Mouse (Mus musculus): ENCODE data around the gene Cacnb1. TPM values are rescaled to one million over a fixed set of nuclear protein-coding genes. Genes with fewer than 3 reads are reported as not detected.
A peak's percentile ranks its signal among the peaks of the same experiment; 100 is the strongest.

The Cacnb1 gene
- 15.2 and 15.8 TPM in 2 replicates for polyA plus RNA-seq (2014; fragmentation: Nextera tagmentation; extraction: Ambion mirVana)

DNA sequence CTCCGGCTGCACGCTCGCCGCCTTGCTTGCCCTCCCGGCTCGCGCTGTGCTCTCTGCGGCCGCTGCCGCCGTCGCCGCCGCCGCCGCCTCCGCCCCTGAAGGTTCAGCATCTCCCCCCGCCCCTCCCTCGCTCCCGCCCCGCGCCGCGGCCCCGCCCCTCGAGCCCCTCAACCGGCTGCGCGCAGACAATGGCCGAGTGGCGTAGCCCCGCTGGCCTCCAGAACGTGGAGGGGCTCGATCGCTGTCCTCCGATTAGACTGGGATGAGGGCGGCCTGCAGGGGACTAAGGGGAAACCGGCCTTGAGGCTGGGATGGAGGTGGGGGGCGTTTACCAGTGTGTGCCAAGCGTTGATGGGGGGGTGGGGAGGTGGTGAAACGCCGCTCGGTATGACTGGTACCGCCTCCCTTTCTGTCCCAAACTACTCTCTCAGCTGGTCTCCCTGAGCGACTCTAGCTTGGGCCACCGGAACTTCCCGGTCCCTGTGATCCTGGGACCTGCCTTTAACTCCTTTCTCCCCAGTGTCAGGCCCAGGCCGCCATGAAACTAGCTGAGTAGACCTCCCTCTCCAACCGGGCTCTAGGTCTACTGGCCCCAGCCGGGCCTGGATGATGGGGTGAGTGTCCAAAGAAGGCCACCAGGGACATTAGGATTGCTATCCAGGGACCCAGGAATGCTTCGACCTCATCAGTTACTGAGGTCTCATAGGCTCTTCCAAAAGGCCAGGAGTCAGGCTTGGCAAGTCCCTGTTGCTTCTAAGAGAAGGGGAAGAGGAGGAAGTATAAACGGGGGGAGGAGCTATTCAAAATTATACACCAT is at the start of gene Cacnb1:
Cacnb1 (minus strand) TSS at position 480 of the 817 bp plus-strand sequence.
- H3K4me1 ChIP-seq (ENCODE audit: control insufficient read depth, insufficient read depth, low read length), result peaks cover 28% of the 10 kb centered on the region
- ATAC-seq (ENCODE audit: insufficient read depth, low FRiP score, low TSS enrichment), result peak; percentile 74
- under 1% methylated on average over 50 of the region's 52 CpGs for WGBS

GRCm38 (mm10) chr11:98067255-98067654 is 44.4 kb upstream of the Cacnb1 start:
- Histone ChIP-seq H3K4me2 (ENCODE audit: low read depth) (no peak overlapping the region), H3K27ac (ENCODE audit: low read depth, low read length) (no peak overlapping the region), H3K9me3 (ENCODE audit: control insufficient read depth, low read length) (no peaks in the 10 kb centered on the region), H3K27me3 (ENCODE audit: control insufficient read depth, insufficient read depth, low read length) (no peaks in the 10 kb centered on the region), H3K36me3 (ENCODE audit: control insufficient read depth, insufficient read depth, low read length) (no peaks in the 10 kb centered on the region), H3K4me1 (ENCODE audit: control insufficient read depth, insufficient read depth, low read length) (no peaks in the 10 kb centered on the region), H3K4me3 (ENCODE audit: low read depth, low read length) (no peak overlapping the region), H3K9ac (ENCODE audit: low read length) (no peak overlapping the region)
- no peak for DNase-seq (ENCODE audit: low spot score)
- no peak for ATAC-seq (ENCODE audit: insufficient read depth, low FRiP score, low TSS enrichment)
- WGBS, result 92% methylated on average over 21 of the region's 21 CpGs

More for the DNA sequence above, at the start of gene Cacnb1:
- H3K9ac ChIP-seq (ENCODE audit: low read length), result peak within 1 kb of the TSS; percentile 83
- DNase-seq (ENCODE audit: low spot score), result peak; percentile 85
- H3K4me2 ChIP-seq (ENCODE audit: low read depth), result peak within 1 kb of the TSS; percentile 94
- no peaks in the 10 kb centered on the region for H3K27me3 ChIP-seq (ENCODE audit: control insufficient read depth, insufficient read depth, low read length)
- peak within 1 kb of the TSS; percentile 91 for H3K27ac ChIP-seq (ENCODE audit: low read depth, low read length)
- peak within 1 kb of the TSS; percentile 81 for H3K4me3 ChIP-seq (ENCODE audit: low read depth, low read length)
- H3K9me3 ChIP-seq (ENCODE audit: control insufficient read depth, low read length), result no peaks in the 10 kb centered on the region
- no peaks in the 10 kb centered on the region for H3K36me3 ChIP-seq (ENCODE audit: control insufficient read depth, insufficient read depth, low read length)

- 90% methylated on average over 12 of the region's 12 CpGs for WGBS
- ATAC-seq (ENCODE audit: insufficient read depth, low FRiP score, low TSS enrichment), result no peak
- Histone ChIP-seq H3K4me3 (ENCODE audit: low read depth, low read length) (no peak overlapping the region), H3K4me1 (ENCODE audit: control insufficient read depth, insufficient read depth, low read length) (no peaks in the 10 kb centered on the region), H3K4me2 (ENCODE audit: low read depth) (no peak overlapping the region), H3K27me3 (ENCODE audit: control insufficient read depth, insufficient read depth, low read length) (no peaks in the 10 kb centered on the region), H3K36me3 (ENCODE audit: control insufficient read depth, insufficient read depth, low read length) (no peaks in the 10 kb centered on the region), H3K27ac (ENCODE audit: low read depth, low read length) (no peak overlapping the region), H3K9ac (ENCODE audit: low read length) (no peak overlapping the region), H3K9me3 (ENCODE audit: control insufficient read depth, low read length) (no peaks in the 10 kb centered on the region)
- peak; percentile 2 for DNase-seq (ENCODE audit: low spot score)
These were observed 43.4 kb upstream of the Cacnb1 start for GRCm38 (mm10) chr11:98066201-98066600.

GRCm38 (mm10) chr11:98061904-98062562 is 39.2 kb upstream of the Cacnb1 start:
- Histone ChIP-seq H3K36me3 (ENCODE audit: control insufficient read depth, insufficient read depth, low read length) (no peaks in the 10 kb centered on the region), H3K4me2 (ENCODE audit: low read depth) (no peak overlapping the region), H3K27me3 (ENCODE audit: control insufficient read depth, insufficient read depth, low read length) (no peaks in the 10 kb centered on the region), H3K4me1 (ENCODE audit: control insufficient read depth, insufficient read depth, low read length) (no peaks in the 10 kb centered on the region; the same call in 1 of the 2 replicates), H3K4me3 (ENCODE audit: low read depth, low read length) (no peak overlapping the region), H3K9me3 (ENCODE audit: control insufficient read depth, low read length) (no peaks in the 10 kb centered on the region), H3K27ac (ENCODE audit: low read depth, low read length) (no peak overlapping the region), H3K9ac (ENCODE audit: low read length) (no peak overlapping the region)
- DNase-seq (ENCODE audit: low spot score), result peak; percentile 7
- WGBS, result 65% methylated on average over 6 of the region's 6 CpGs
- no peak for ATAC-seq (ENCODE audit: insufficient read depth, low FRiP score, low TSS enrichment)

- Histone ChIP-seq H3K4me3 (ENCODE audit: low read depth, low read length) (no peak overlapping the region), H3K9me3 (ENCODE audit: control insufficient read depth, low read length) (no peaks in the 10 kb centered on the region), H3K9ac (ENCODE audit: low read length) (no peak overlapping the region), H3K27ac (ENCODE audit: low read depth, low read length) (no peak overlapping the region), H3K27me3 (ENCODE audit: control insufficient read depth, insufficient read depth, low read length) (no peaks in the 10 kb centered on the region), H3K36me3 (ENCODE audit: control insufficient read depth, insufficient read depth, low read length) (no peaks in the 10 kb centered on the region), H3K4me2 (ENCODE audit: low read depth) (no peak overlapping the region), H3K4me1 (ENCODE audit: control insufficient read depth, insufficient read depth, low read length) (no peaks in the 10 kb centered on the region; the same call in 1 of the 2 replicates)
- no peak for DNase-seq (ENCODE audit: low spot score)
- 83% methylated on average over 3 of the region's 3 CpGs for WGBS
- no peak for ATAC-seq (ENCODE audit: insufficient read depth, low FRiP score, low TSS enrichment)
These were observed 38.6 kb upstream of the Cacnb1 start for GRCm38 (mm10) chr11:98061441-98061840.

- Histone ChIP-seq H3K9me3 (ENCODE audit: control insufficient read depth, low read length) (no peaks in the 10 kb centered on the region), H3K4me1 (ENCODE audit: control insufficient read depth, insufficient read depth, low read length) (no peaks in the 10 kb centered on the region; the same call in 1 of the 2 replicates), H3K4me2 (ENCODE audit: low read depth) (no peak overlapping the region), H3K9ac (ENCODE audit: low read length) (no peak overlapping the region), H3K27me3 (ENCODE audit: control insufficient read depth, insufficient read depth, low read length) (no peaks in the 10 kb centered on the region), H3K4me3 (ENCODE audit: low read depth, low read length) (no peak overlapping the region), H3K27ac (ENCODE audit: low read depth, low read length) (no peak overlapping the region), H3K36me3 (ENCODE audit: control insufficient read depth, insufficient read depth, low read length) (no peaks in the 10 kb centered on the region)
- WGBS, result 79% methylated on average over 5 of the region's 5 CpGs
- ATAC-seq (ENCODE audit: insufficient read depth, low FRiP score, low TSS enrichment) (no peak), DNase-seq (ENCODE audit: low spot score) (peak; percentile 6)
These were observed 37.4 kb upstream of the Cacnb1 start for GRCm38 (mm10) chr11:98060104-98060692.

- H3K4me2 ChIP-seq (ENCODE audit: low read depth), result no peak overlapping the region
- H3K9ac ChIP-seq (ENCODE audit: low read length), result no peak overlapping the region
- H3K4me3 ChIP-seq (ENCODE audit: low read depth, low read length), result no peak overlapping the region
- 63% methylated on average over 7 of the region's 7 CpGs for WGBS
- no peaks in the 10 kb centered on the region; the same call in 1 of the 2 replicates for H3K4me1 ChIP-seq (ENCODE audit: control insufficient read depth, insufficient read depth, low read length)
- no peak overlapping the region for H3K27ac ChIP-seq (ENCODE audit: low read depth, low read length)
- H3K27me3 ChIP-seq (ENCODE audit: control insufficient read depth, insufficient read depth, low read length), result no peaks in the 10 kb centered on the region
- H3K9me3 ChIP-seq (ENCODE audit: control insufficient read depth, low read length), result no peaks in the 10 kb centered on the region
- ATAC-seq (ENCODE audit: insufficient read depth, low FRiP score, low TSS enrichment) (no peak), DNase-seq (ENCODE audit: low spot score) (peak; percentile 14)
- no peaks in the 10 kb centered on the region for H3K36me3 ChIP-seq (ENCODE audit: control insufficient read depth, insufficient read depth, low read length)
These were observed 36.8 kb upstream of the Cacnb1 start for GRCm38 (mm10) chr11:98059662-98060061.

DNA sequence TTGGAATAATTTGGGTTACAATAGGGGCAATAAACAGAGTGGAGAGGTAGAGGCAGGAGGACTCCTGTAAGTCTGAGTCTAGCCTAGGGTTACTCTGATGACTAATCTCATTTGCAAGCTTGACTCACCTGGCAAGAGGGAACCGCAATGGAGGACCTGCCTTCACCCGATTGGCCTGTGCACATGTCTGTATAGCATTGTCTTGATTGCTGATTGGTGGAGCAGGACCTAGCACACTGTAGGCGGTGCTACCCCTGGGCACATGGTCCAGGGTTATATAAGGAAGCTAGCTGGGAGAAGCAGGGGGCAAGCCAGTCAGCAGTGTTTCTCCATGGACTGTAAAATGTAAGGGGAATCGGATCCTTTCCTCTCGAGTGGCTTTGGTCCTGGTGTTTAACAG is 35.2 kb upstream of the Cacnb1 start:
- 84% methylated on average over 5 of the region's 5 CpGs for WGBS

More for the DNA sequence above, 35.2 kb upstream of the Cacnb1 start:
- no peaks in the 10 kb centered on the region for H3K9me3 ChIP-seq (ENCODE audit: control insufficient read depth, low read length)
- DNase-seq (ENCODE audit: low spot score), result no peak
- no peak overlapping the region for H3K4me3 ChIP-seq (ENCODE audit: low read depth, low read length)
- no peak overlapping the region for H3K27ac ChIP-seq (ENCODE audit: low read depth, low read length)
- no peak for ATAC-seq (ENCODE audit: insufficient read depth, low FRiP score, low TSS enrichment)
- no peak overlapping the region for H3K4me2 ChIP-seq (ENCODE audit: low read depth)
- no peak overlapping the region for H3K9ac ChIP-seq (ENCODE audit: low read length)
- H3K36me3 ChIP-seq (ENCODE audit: control insufficient read depth, insufficient read depth, low read length), result no peaks in the 10 kb centered on the region
- H3K27me3 ChIP-seq (ENCODE audit: control insufficient read depth, insufficient read depth, low read length), result peaks cover under 1% of the 10 kb centered on the region; the same call in 1 of the 2 replicates
- H3K4me1 ChIP-seq (ENCODE audit: control insufficient read depth, insufficient read depth, low read length), result no peaks in the 10 kb centered on the region; the same call in 1 of the 2 replicates
